Mouse (Mus musculus) spleen, adult 2 months (tissue): ENCODE data around the gene Tmprss13. TPM values are rescaled to one million over a fixed set of nuclear protein-coding genes. Genes with fewer than 3 reads are reported as not detected.

Source experiments
- DNase-seq, 2 experiments: peaks; one replicate each; pipeline versions ENCODE4 v3.0.0 to v3.0.0-alpha.2; 2012 to 2021; ENCODE audit warnings: low spot score in 2 of 2, low read depth in 1 of 2
- H3K27ac ChIP-seq: fragments of 200-500 bp; 2 replicates; pipeline ENCODE4 v1.5.1; 2012; ENCODE audit warnings: low read length, inconsistent platforms; ENCODE audit not compliant: insufficient read depth
- H3K27me3 ChIP-seq: fragments of 200-500 bp; 2 replicates; pipeline ENCODE4 v1.6.1; 2012; ENCODE audit warnings: mild to moderate bottlenecking, moderate library complexity, low read length, inconsistent platforms; ENCODE audit not compliant: control insufficient read depth, insufficient read depth
- H3K36me3 ChIP-seq: fragments of 200-500 bp; 2 replicates; pipeline ENCODE4 v1.6.1; 2012; ENCODE audit warnings: mild to moderate bottlenecking, low read length, inconsistent platforms; ENCODE audit not compliant: control insufficient read depth, insufficient read depth
- H3K4me1 ChIP-seq: fragments of 200-500 bp; 2 replicates; pipeline ENCODE4 v1.6.1; 2011; ENCODE audit warnings: inconsistent platforms; ENCODE audit not compliant: control insufficient read depth, insufficient read depth, insufficient read length
- H3K4me3 ChIP-seq: fragments of 200-500 bp; 2 replicates; pipeline ENCODE4 v1.5.1; 2011; ENCODE audit warnings: mild to moderate bottlenecking, inconsistent platforms; ENCODE audit not compliant: insufficient read depth, insufficient read length; ENCODE audit errors: extremely low read depth
- CTCF ChIP-seq: fragments of 200-500 bp; IDR thresholded peaks from 2 replicates; pipeline ENCODE4 v1.5.1; 2011; ENCODE audit warnings: mild to moderate bottlenecking, inconsistent platforms; ENCODE audit not compliant: insufficient read depth, insufficient read length, insufficient replicate concordance; ENCODE audit errors: extremely low read depth
- POLR2A ChIP-seq: fragments of 200-500 bp; IDR thresholded peaks from 2 replicates; pipeline ENCODE4 v1.6.1; 2011; ENCODE audit warnings: low read depth, low read length, inconsistent platforms
- WGBS: fragments of 180-500 bp; shearing (Covaris S2); methylation state at CpG from one replicate; pipeline ENCODE4 v1.1.7; 2018; 5-methylcytosine and 5-hydroxymethylcytosine counted together
- polyA plus RNA-seq: library from polyadenylated mRNA; depleted of rRNA; stranded (reverse); fragments of >200 nt; gene quantifications from 2 replicates; pipeline ENCODE4 v1.2.3, GENCODE M21; 2012

Gene Tmprss13
- polyA plus RNA-seq, 1 experiment, result 0.20 TPM

DNA sequence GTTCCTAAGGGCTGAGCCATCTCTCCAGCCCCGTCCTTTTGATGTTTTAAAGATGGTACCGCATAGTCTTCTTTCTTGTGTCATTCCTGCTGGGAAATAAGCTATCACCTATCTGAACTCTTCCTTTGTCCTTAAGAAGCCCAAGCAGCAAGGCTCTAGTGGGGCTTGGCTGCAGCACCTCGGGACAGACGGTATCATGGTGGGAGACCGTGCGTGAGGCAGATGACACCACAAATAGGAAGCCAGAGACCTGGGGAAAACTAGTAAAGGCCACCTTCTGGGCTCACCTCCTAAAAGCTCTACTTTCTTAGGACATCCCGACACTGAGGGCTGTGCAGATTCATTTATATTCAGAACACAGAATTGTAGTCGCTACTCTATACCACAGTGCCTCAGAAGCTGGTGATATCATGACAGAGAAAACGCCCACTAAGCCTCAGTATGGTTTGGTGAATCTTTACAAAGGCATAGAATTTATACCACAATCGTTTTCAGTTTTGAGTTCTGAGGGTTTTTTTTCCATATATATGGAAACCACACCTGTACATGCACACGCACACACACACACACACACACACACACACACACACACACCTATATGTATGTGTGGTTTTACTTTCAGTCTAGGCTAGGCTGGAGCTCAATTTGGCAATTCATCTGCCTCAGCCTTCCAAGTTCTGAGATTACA is 27.3 kb upstream of the Tmprss13 start:
- Histone ChIP-seq H3K4me3 (no peak overlapping the region), H3K4me1 (peaks cover 30% of the 10 kb centered on the region; the same call in 1 of the 2 replicates), H3K36me3 (no peaks in the 10 kb centered on the region), H3K27me3 (no peaks in the 10 kb centered on the region), H3K27ac (peak overlapping the region; percentile 52; the same call in 1 of the 2 replicates)
- no peak for DNase-seq
- no peak for TF ChIP-seq POLR2A
- no peak for TF ChIP-seq CTCF
- 57% methylated on average over 11 of the region's 11 CpGs for WGBS

DNA sequence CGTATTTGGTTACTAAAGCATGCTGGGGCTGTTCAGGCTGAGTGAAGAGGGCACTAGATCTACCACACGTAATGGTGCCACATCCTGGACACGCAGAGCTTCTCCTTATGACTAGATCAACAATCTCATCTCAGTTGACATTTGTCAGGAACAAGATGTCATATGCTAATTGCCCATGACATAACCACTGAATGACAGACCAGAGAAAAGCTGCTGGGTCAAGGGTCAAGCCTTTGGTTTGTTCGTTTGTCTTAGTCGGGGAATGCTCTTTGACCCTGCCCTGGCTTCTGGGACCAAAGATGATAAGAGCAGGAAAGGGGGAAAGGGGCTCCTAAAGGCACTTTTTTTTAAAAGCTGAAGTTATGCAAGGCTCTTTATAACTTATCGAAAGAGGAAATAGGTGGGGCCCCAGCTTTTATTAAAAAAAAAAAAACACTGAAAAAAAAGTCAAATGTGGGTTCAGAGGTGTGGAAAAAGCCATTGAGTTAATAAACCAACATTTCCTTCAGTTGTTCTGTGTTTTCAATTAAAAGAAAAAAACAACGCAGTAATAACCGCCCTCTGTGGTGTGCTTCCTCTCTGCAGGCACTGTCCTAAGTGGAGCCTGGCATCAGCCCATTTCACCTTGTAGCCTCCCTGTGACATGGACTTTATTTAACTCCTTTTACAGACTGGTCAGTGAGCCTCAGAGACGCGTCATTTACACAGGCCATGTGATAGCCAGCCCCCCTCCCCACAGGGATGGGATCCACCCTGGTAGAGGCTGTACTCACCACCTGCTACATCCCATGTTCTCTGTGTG is 24.5 kb upstream of the Tmprss13 start:
- 11% methylated on average over 10 of the region's 10 CpGs for WGBS
- peak; percentile 58 to 75 for DNase-seq
- Histone ChIP-seq H3K36me3 (no peaks in the 10 kb centered on the region), H3K4me3 (no peak overlapping the region), H3K4me1 (peaks cover 42% of the 10 kb centered on the region; the same call in 1 of the 2 replicates), H3K27ac (peak overlapping the region; percentile 99), H3K27me3 (no peaks in the 10 kb centered on the region)
- no peak for TF ChIP-seq POLR2A
- TF ChIP-seq CTCF, result no peak

DNA sequence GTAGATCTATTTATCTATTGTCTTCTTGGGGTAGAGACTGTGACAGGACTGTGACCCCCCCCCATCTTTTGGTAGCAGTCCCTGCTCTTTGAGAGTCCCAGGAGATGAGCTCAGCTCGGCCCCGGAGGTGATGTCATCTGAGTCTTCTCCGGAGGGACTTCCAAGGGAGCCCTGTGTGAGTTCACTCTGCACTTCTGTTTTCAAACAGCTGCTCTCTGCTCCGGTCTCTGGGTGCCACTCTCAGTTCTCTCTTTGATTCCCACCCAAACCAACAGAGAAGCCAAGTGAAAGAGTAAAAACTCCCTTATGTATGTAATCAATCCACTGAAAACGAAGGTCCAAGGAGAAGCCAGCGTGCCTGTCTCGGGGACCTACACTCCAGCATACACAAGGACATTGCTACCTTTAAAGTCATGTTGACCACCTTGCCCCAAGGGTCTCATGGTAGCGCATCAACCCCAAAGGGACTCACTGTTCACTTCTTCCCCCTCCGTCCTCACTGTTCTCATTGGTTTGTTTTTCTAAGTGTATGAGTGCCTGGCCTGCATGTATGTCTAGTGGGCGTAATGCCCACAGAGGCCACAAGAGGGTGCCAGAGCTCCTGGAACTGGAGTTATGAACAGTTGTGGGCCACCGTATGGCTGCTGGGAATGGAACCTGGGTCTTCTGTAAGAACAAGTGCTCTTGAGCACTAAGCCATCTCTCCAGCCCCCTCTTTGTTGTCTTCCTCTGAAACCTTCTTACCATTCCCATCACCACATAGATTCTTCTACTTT is 19.5 kb upstream of the Tmprss13 start:
- no peaks in the 10 kb centered on the region for H3K27me3 ChIP-seq
- peak overlapping the region; percentile 91 for H3K27ac ChIP-seq
- no peak overlapping the region for H3K4me3 ChIP-seq
- DNase-seq, result peak; percentile 75
- WGBS, result 47% methylated on average over 11 of the region's 11 CpGs
- peaks cover 33% of the 10 kb centered on the region; the same call in 1 of the 2 replicates for H3K4me1 ChIP-seq
- TF ChIP-seq CTCF (peak; percentile 69; the same call in 1 of the 2 replicates), POLR2A (no peak)
- no peaks in the 10 kb centered on the region for H3K36me3 ChIP-seq

DNA sequence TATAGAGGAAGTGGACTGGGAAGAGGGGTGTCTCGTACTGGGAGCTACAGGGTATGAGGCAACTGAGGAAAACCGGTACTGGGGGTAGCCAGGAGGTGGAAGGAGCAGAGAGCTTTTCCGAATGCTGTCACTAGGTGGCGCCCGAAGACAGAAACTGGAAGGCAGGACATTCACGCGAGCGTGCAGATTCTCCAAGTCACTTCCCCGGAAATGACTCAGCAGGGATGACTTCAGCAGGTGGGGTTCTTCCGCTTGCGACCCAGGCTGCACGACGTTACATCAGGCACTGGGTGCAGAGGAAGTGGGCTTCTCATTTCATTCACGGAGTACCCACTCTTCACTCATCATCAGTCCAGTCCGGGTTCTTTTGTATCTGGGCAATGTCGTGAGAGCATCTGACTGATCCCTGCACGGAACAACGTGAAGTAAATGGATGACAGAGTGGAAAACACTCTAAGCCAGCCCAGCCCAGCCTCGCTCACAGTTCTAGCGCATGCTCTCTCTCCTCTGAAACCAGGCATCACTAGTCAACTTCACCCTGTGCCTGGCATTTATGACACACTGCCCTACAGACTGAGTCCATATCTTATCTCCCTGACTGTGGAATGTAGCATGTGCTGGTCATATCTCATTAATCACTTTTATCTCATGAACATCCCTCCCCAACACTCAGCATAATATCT is 18.3 kb upstream of the Tmprss13 start:
- H3K4me3 ChIP-seq, result peak overlapping the region; percentile 20; the same call in 1 of the 2 replicates
- H3K27me3 ChIP-seq, result no peaks in the 10 kb centered on the region
- H3K36me3 ChIP-seq, result no peaks in the 10 kb centered on the region
- TF ChIP-seq POLR2A (no peak), CTCF (peak; percentile 88)
- peak; percentile 86 to 92 for DNase-seq
- peak overlapping the region; percentile 4; the same call in 1 of the 2 replicates for H3K27ac ChIP-seq
- WGBS, result 4% methylated on average over 20 of the region's 20 CpGs
- H3K4me1 ChIP-seq, result peaks cover 23% of the 10 kb centered on the region; the same call in 1 of the 2 replicates

DNA sequence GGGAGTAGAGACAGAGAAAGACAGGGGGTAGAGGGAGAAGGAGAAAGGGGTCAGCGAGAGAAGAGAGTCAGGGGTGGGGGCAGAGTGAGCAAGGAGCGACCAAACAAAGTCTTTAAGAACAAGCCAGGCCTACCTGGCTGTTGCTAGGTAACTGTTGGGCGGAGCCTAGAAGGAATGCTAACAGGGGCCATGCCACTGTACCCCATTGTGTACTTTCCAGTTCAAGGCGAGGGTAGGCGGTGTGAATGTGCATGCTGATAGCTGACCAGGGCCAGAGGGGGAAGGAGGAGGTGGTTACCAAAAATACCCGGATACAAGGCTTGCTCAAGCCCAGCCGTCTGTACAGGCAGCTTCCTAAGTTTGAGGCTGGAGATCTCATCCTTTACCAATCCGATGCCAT is 17.1 kb upstream of the Tmprss13 start:
- Histone ChIP-seq H3K36me3 (no peaks in the 10 kb centered on the region), H3K4me1 (peaks cover 13% of the 10 kb centered on the region; the same call in 1 of the 2 replicates), H3K4me3 (no peak overlapping the region), H3K27ac (no peak overlapping the region), H3K27me3 (no peaks in the 10 kb centered on the region)
- no peak for TF ChIP-seq POLR2A
- TF ChIP-seq CTCF, result no peak
- WGBS, result 90% methylated on average over 8 of the region's 8 CpGs
- DNase-seq, result no peak

DNA sequence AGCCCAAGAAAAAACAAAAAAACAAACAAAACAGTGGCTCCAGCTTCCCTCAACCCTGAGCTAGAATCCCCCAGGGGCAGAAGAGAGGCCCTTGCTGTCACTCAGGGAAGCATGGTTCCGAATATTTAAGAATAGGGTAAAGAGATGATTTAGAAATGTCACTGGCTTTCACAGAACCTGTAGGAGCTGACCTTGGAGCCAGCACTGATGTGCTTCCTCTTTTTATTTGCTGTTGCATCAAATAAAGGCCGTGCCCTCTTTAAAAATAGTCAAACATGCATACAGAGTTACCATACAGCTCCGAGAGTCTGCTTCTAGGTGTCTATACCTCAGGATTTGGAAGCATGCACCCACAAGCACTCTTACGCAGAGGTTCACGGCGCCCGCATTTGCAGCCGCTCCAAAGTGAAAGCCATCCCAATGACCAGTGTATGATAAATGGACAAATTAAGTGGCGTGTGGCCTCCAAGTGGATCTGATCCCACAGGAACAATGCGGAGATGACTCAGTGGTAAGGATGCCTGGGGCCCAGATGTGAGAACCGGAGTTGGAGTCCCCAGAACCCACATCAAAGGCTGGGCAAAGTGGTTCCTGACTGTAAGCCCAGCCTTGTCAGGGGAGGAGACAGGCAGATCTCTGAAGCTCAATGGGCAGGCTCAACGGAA is 12.0 kb upstream of the Tmprss13 start:
- DNase-seq, result no peak
- no peaks in the 10 kb centered on the region for H3K4me1 ChIP-seq
- H3K27me3 ChIP-seq, result no peaks in the 10 kb centered on the region
- no peaks in the 10 kb centered on the region for H3K36me3 ChIP-seq
- 75% methylated on average over 12 of the region's 12 CpGs for WGBS
- no peak overlapping the region for H3K27ac ChIP-seq
- TF ChIP-seq CTCF, result no peak
- no peak for TF ChIP-seq POLR2A
- no peak overlapping the region for H3K4me3 ChIP-seq
